Mouse (Mus musculus) common myeloid progenitor, adult 5-6 weeks (primary cell): Measurements from ENCODE around the gene Irs3. TPM values are rescaled to one million over a fixed set of nuclear protein-coding genes. Genes with fewer than 3 reads are reported as not detected.

ENCODE experiments used
- ATAC-seq: replicated peaks from 2 replicates; pipeline ENCODE4 v1.8.0; 2016; ENCODE audit warnings: low read depth, mild to moderate bottlenecking, moderate TSS enrichment, inconsistent platforms; ENCODE audit not compliant: poor library complexity, severe bottlenecking
- total RNA-seq: library from RNA; stranded (forward); fragments of 200-1000, 187-1606 nt; gene quantifications from 2 replicates; pipeline ENCODE4 v1.2.3, GENCODE M21; 2017

The Irs3 gene
- not detected in 2 replicates for total RNA-seq

- ATAC-seq, result peak; percentile 54
These were observed at the start of gene Irs3 for GRCm38 (mm10) chr5:137645652-137646091. Irs3 (minus strand) TSS chr5:137645714.

- ATAC-seq, result no peak
These were observed 49.3 kb upstream of the Irs3 start for GRCm38 (mm10) chr5:137694796-137695195.

DNA sequence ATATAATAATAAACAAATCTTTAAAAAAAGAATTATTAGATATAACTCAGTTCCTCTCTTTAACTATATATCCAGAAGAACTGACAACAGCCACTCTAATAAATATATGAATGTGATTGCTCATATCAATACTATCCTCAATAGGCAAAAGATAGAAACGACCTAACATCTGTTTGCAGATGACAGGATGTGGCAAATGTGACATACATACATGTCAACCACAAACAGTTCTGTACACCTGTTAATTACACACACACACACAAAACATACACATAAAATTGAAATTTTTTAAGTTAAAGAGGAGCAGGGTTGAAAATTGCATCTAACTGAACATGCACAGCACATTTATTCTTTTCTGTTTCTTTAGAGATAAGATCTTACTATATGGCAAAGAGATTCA is 46.4 kb upstream of the Irs3 start:
- no peak for ATAC-seq

- ATAC-seq, result no peak
These were observed 45.0 kb upstream of the Irs3 start for GRCm38 (mm10) chr5:137690531-137690930.

DNA sequence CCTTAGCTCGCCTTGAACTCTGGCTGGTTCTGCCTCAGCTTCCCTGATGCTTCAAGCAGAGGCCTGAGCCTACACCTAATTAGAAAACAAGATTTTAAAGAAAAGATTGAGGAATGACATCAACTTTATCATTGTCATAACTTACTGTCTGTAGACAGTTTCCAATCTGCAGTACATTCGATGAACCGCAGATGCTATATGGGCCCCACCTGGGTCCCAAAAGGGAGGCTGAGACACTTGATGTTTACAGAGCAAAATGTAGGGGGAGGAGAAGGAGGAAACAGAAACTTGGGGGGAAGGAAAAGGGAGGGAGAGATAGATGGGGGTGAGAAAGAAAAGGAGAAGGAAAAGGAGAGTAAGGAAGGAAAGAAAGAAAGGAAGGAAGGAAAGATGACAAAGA is 44.5 kb upstream of the Irs3 start:
- ATAC-seq, result no peak

DNA sequence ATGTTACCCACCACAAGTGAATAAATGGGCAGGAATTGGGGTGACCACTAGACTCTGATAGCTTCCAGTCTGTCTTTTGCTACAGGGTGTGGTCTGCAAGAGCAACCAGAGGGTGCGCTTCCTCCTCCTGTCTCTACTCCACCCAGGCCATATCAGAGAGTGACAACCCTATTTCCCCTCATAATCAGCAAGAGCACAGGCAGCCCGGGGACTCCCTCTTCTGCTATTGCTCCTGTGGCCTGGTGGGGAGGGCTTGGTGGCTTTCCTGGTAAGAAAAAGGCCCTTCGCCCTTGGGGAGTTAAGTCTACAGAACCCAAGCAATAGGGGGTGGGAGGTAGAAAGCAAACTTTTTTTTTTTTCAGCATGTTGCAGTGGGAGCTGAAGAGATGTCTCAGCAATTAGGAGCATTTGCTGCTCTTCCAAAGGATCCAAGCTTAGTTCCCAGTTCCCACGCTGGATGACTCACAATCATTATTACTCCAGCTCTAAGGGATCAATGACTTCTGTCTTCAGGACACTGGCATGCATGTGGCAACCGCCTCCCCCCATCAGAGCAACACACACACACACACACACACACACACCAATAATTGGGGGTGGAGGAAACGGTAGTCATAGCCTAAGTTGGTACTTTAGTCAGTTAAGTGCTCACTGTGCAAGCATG is 40.7 kb upstream of the Irs3 start:
- ATAC-seq, result peak; percentile 75

- no peak for ATAC-seq
These were observed 40.1 kb upstream of the Irs3 start for GRCm38 (mm10) chr5:137685653-137686052.

GRCm38 (mm10) chr5:137684294-137685123 is 39.0 kb upstream of the Irs3 start, which contains the start of gene Agfg2:
Agfg2 (minus strand) TSS chr5:137684726.
- peak; percentile 89 for ATAC-seq

- no peak for ATAC-seq
These were observed 38.1 kb upstream of the Irs3 start for GRCm38 (mm10) chr5:137683388-137684293.

DNA sequence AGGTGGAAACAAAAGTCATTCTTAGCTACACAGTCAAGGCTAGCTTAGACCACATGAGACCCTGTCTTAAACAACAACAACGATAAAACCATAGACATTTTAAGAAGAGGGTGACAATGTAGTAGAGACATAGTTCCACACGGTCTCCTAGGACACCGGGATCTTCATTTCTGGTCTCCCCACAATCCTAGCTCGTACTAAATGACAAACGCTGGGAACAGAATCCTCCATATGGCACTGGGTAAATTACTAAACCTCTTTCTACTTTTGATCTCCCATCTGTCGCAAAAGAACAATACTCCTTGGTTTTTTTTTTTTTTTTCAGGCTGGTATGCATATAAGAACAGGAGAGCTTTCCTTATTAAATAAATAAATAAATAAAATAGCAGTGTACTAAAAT is 37.0 kb upstream of the Irs3 start:
- ATAC-seq, result no peak

DNA sequence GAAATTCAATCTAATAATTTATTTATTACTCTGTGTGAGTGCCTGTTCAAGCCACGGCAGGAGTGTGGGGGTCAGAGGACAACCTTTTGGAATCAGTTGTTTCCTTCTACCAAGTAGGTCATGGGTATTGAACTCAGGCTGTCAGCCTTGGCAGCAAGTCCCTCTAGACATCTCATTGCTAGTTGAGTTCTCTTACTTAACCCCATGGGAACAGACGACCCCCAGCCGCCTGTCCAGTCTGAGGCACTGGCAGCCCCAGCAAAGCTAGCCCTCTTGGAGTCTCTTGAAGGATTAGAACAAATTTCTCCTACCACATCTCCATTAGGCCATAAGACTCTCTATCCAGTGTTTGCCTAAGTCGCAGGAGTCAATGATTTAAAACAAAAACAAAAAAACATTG is 34.2 kb upstream of the Irs3 start:
- no peak for ATAC-seq

DNA sequence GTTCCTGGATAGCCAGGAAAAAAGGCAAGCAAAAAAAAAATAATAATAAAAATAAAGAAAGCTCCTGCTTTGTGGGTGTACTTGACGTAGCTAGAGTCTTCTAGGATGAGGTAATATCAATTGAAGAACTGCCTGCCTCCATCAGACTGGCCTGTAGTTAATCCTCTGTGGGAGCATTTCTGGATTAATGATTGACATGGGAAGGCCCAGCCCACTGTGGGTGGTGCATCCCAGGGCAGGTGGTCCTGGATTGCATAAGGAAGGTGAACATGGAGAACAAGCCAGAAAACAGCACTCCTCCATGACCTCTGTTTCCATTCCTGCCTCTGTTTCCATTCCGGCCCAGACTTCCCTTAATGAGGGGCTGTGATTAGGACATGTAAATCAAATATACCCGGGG is 33.2 kb upstream of the Irs3 start:
- ATAC-seq, result no peak

DNA sequence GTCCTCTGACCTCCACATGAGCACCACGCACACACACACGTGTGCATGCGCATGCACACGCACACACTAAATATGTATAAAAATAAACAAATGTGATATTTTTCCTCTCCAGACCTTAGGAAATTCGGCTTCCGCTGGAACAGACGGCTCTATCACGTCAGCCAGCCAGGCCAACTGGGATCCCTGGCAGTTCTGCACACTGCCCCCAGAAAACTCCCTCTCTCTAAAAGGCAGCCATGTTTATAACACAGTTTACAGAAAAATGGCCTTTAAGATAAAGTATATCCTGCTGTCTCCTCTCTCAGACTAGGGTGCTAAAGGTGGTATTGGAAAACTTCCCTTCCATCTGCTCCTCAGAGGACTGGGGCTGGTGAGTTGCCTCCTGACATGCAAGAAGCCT is 32.3 kb upstream of the Irs3 start:
- no peak for ATAC-seq

GRCm38 (mm10) chr5:137674786-137675185 is 29.3 kb upstream of the Irs3 start:
- ATAC-seq, result no peak

GRCm38 (mm10) chr5:137673015-137673414 is 27.5 kb upstream of the Irs3 start:
- ATAC-seq, result no peak

DNA sequence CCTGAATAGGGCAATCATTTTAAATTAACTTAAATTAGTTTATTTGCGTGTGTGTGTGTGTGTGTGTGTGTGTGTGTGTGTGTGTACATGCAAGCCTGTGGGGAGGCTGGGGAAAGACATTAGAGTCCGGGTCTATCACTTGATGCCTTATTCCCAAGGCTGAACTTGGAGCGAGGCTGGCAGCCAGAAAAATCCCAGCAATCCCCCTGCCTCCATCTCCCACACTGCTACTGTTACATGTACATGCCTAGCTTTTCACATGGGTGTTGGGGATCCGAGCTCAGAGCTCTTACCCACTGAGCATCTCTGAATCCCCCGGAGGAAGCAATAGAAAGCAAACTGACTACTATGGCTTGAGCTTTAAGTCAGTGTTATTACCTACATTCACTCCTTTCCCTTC is 26.8 kb upstream of the Irs3 start:
- ATAC-seq, result no peak

- ATAC-seq, result peak; percentile 62
These were observed 26.1 kb upstream of the Irs3 start for GRCm38 (mm10) chr5:137671443-137672240.

DNA sequence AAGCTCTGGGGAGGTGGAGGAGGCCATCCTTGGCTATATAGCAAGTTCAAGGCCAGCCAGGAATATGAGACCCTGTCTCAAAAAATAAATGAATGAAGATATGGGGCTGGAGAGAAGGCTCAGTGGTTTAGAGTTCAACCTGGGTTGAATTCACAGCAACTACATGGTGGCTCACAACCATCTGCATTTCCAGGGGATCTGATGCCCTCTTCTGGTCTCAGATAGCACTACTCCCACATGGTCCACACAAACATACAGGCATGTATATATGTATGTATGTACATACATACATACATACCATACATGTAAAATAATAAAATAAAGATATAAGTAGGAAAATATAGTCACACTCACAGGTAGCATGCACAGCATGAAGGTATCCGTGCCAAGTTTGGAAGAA is 24.7 kb upstream of the Irs3 start:
- peak; percentile 56 for ATAC-seq

GRCm38 (mm10) chr5:137668971-137669370 is 23.5 kb upstream of the Irs3 start:
- ATAC-seq, result no peak

DNA sequence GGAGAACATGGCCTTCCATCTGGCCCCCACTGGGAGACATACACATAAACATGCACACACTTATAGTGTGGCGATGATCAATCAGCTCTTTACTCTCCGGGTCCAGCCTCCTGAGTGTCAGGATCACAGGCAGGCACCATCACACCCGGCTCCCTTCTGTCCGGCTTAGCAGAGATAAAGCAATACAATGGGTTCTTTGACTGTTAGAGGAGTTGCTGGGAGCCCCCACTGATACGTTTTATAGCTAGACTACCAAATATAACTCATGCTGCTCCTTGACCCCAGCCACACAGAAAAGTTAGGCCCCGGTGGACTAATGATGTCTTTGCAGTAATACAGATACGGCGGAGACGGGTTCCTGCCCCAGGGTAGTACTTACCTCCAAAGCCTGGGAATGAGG is 17.5 kb upstream of the Irs3 start:
- ATAC-seq, result no peak
